Mouse (Mus musculus): ENCODE measurements at regions not wholly inside any gene's neighbourhood (a gene's known extent, or its start where the extent isn't known, plus 50 kb on each side); places are given as distances from the start of the nearest gene placed in this dataset.

DNA sequence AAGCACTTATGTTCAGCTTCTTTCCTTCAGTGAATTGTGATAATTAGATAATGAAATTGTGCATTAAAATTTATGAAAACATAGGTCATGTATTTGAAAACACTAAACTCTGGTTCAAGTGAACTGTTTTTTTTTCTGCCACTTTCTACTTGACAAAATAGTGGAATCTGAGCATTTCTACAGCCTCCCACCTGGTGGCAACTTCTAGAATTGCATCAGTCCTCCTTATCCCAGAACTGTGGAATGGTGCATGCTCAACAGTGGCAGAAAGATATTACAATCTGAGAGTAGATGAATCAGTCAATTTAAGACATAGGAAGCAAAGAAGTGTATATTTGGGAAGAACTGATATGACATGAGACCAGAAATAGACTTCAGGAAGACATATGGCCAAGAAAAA, 84.1 kb upstream of the Gm28269 start:
- peak in 1 of 2 experiments; percentile 18 for DNase-seq (ENCODE audit: low spot score in 2 of 2)

DNA sequence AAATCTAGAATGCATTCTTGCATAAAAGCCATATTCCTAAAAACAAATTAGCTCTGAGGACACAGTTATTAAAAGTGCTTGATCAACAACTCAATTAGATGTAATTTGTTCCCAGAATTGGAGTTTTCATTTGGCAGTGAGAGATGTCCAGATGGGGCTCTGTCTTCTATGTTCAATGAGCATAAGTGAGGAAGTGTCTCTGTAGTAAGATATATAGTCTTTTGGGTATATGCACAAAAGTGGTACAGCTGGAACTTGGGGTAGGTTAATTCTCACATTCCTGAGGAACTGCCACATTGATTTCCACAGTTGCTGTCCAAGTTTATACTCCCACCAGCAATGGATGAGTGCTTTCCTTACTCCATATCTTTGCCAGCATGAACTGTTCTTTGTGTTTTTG, 64.3 kb upstream of the Gm28269 start:
- no peak for DNase-seq (ENCODE audit: low spot score in 2 of 2)

DNA sequence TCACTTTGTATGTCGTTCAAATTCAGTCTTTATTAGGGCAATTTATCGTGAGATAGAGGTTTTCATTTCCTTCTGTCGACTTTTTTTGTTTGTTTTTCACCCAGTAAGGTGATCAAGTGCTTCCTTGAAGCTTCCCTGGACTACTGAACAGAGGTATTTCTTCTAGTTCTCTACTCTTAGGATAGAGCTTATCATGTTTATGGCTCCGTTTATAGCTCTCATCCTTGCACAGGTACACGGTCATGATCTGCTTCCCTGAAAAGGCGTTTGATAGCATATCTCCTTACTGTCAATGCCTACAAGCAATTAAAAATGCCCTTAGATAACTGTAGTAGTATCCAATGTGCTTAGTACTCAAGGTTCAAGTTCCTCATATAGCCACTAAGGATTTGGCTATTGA, 56.9 kb upstream of the Gm28269 start:
- DNase-seq (ENCODE audit: low spot score in 2 of 2): no peak
